15 mouse cellular contexts compared by ENCODE assay signal in genomic region chr5:35756020-35756419, GRCm38 (mm10). TPM values are rescaled to one million over a fixed set of nuclear protein-coding genes. Genes with fewer than 3 reads are reported as not detected.
DNase-seq lines count a peak whose midpoint lies in the region; ATAC-seq and TF ChIP-seq lines count a peak whose summit lies in the region.
"Had no signal": no experiment of that assay in that cellular context is flagged by ENCODE, and none has a peak within 500 bp of the region (broad histone marks: within the 10 kb centered on the region; RNA-seq: fewer than 3 reads in every experiment).

No protein-coding gene starts in this region.

- no peaks in the 10 kb centered on the region for H3K9me3 ChIP-seq in midbrain, embryonic 11.5 days (ENCODE audit: control insufficient read depth, low read length)
- H3K9me3 ChIP-seq in midbrain, embryonic 15.5 days, result no peaks in the 10 kb centered on the region
- H3K9me3 ChIP-seq: forebrain, embryonic 10.5 days; forebrain, embryonic 13.5 days; G1E; hindbrain, embryonic 12.5 days; kidney, embryonic 15.5 days had no signal

- DNase-seq in cerebellum, adult 11-12 months, result peak; percentile 58
- no peak for DNase-seq in gastrocnemius, adult 2 months
- DNase-seq in gastrocnemius, postnatal 10 days, result no peak
- peak; percentile 76 for DNase-seq in midbrain, embryonic 11.5 days (ENCODE audit: low spot score, missing footprints)
- no peak for DNase-seq in MN1 (ENCODE audit: low spot score)

- TF ChIP-seq CTCF in gastrocnemius, adult 2 months (IDR thresholded peaks at IDR 0.05), result no peak

- WGBS in midbrain, embryonic 11.5 days, result 63% methylated on average over 4 of the region's 4 CpGs
- 75% methylated on average over 4 of the region's 4 CpGs for WGBS in midbrain, embryonic 15.5 days

- H3K4me1 ChIP-seq in midbrain, embryonic 11.5 days (ENCODE audit: control insufficient read depth, insufficient read depth, low read length), result peaks cover 6% of the 10 kb centered on the region
- H3K4me1 ChIP-seq in midbrain, embryonic 15.5 days, result peaks cover 19% of the 10 kb centered on the region

- peaks cover 24% of the 10 kb centered on the region for H3K27me3 ChIP-seq in midbrain, embryonic 11.5 days (ENCODE audit: control insufficient read depth, insufficient read depth, low read length)
- peaks cover 25% of the 10 kb centered on the region for H3K27me3 ChIP-seq in midbrain, embryonic 15.5 days (replicated peaks)

- H3K9ac ChIP-seq in midbrain, embryonic 11.5 days (ENCODE audit: low read length), result no peak overlapping the region
- no peak overlapping the region for H3K9ac ChIP-seq in midbrain, embryonic 15.5 days
- H3K9ac ChIP-seq: forebrain, embryonic 13.5 days; kidney, embryonic 15.5 days had no signal

- no peaks in the 10 kb centered on the region for H3K36me3 ChIP-seq in midbrain, embryonic 11.5 days (ENCODE audit: control insufficient read depth, insufficient read depth, low read length)
- H3K36me3 ChIP-seq in midbrain, embryonic 15.5 days (replicated peaks), result no peaks in the 10 kb centered on the region
- H3K36me3 ChIP-seq: forebrain, embryonic 10.5 days; G1E; hindbrain, embryonic 12.5 days; kidney, embryonic 15.5 days had no signal

- no peak overlapping the region for H3K4me3 ChIP-seq in gastrocnemius, adult 2 months
- H3K4me3 ChIP-seq in midbrain, embryonic 11.5 days (ENCODE audit: low read depth, low read length), result no peak overlapping the region
- no peak overlapping the region for H3K4me3 ChIP-seq in midbrain, embryonic 15.5 days
- H3K4me3 ChIP-seq: kidney, embryonic 15.5 days had no signal

- no peak for ATAC-seq in cerebellum, adult (ENCODE audit: insufficient number of reproducible peaks, low FRiP score, low TSS enrichment)
- ATAC-seq in midbrain, embryonic 11.5 days (ENCODE audit: low FRiP score), result no peak
- no peak for ATAC-seq in midbrain, embryonic 15.5 days (replicated peaks)
- ATAC-seq: forebrain, embryonic 13.5 days; forebrain, embryonic 16.5 days; hindbrain, embryonic 16.5 days; intestine, postnatal 0 days had no signal

- no peak overlapping the region for H3K4me2 ChIP-seq in midbrain, embryonic 11.5 days
- H3K4me2 ChIP-seq in midbrain, embryonic 15.5 days, result no peak overlapping the region
- H3K4me2 ChIP-seq: kidney, embryonic 15.5 days had no signal

- peak overlapping the region; percentile 88 for H3K27ac ChIP-seq in gastrocnemius, adult 2 months
- no peak overlapping the region for H3K27ac ChIP-seq in midbrain, embryonic 11.5 days (ENCODE audit: low read depth, low read length)
- no peak overlapping the region for H3K27ac ChIP-seq in midbrain, embryonic 15.5 days
- H3K27ac ChIP-seq: forebrain, embryonic 10.5 days; forebrain, embryonic 13.5 days; hindbrain, embryonic 12.5 days; kidney, embryonic 15.5 days had no signal

- intact Hi-C loops in gastrocnemius, adult 2 months (cut with DNase I), result loop anchor here (2.0 to 5.0 kb wide), 2 partner anchors 39 to 159 kb away; no protein-coding TSS in a partner anchor

RNA-seq across cellular contexts. Expression of gene Ablim2, which starts 1.7 kb away (rescaled TPM):
- 10 to 100 TPM; 40.7 to 42.5 TPM for total RNA-seq in gastrocnemius, adult 2 months (2021)
- 10 to 100 TPM; 51.3 to 68.7 TPM for total RNA-seq in gastrocnemius, postnatal 10 days (2021)
- 0.36 and 0.51 TPM in 2 replicates for polyA plus RNA-seq in midbrain, embryonic 11.5 days (2014; fragmentation: Nextera tagmentation; extraction: Ambion mirVana)
- 21.3 and 25.7 TPM in 2 replicates for polyA plus RNA-seq in midbrain, embryonic 15.5 days (2015; fragmentation: Nextera tagmentation; extraction: Ambion mirVana)
- polyA plus RNA-seq: forebrain, embryonic 10.5 days; G1E had no signal

RNA-seq across cellular contexts. Expression of gene Sh3tc1, which starts 16.2 kb away (rescaled TPM):
- total RNA-seq in gastrocnemius, adult 2 months (2021), result 1 to 10 TPM; 2.2 to 2.4 TPM
- 1 to 10 TPM; 3.7 to 5.2 TPM for total RNA-seq in gastrocnemius, postnatal 10 days (2021)
- 2.3 and 3.2 TPM in 2 replicates for polyA plus RNA-seq in midbrain, embryonic 11.5 days (2014; fragmentation: Nextera tagmentation; extraction: Ambion mirVana)
- 2.5 and 3.5 TPM in 2 replicates for polyA plus RNA-seq in midbrain, embryonic 15.5 days (2015; fragmentation: Nextera tagmentation; extraction: Ambion mirVana)

Comparison
In these comparisons a context has a peak if more than half of its experiments do, and no peak if none do; other contexts are left out.
1. DNase-seq: peak in cerebellum, adult 11-12 months (single experiment) and midbrain, embryonic 11.5 days (single experiment); none in gastrocnemius, adult 2 months (single experiment), gastrocnemius, postnatal 10 days (single experiment) and MN1 (single experiment).